Mouse (Mus musculus): ENCODE measurements around the gene Arf1. TPM values are rescaled to one million over a fixed set of nuclear protein-coding genes. Genes with fewer than 3 reads are reported as not detected.

Arf1 gene
- polyA plus RNA-seq, 1 experiment from 2014 or later: 686 TPM

DNA sequence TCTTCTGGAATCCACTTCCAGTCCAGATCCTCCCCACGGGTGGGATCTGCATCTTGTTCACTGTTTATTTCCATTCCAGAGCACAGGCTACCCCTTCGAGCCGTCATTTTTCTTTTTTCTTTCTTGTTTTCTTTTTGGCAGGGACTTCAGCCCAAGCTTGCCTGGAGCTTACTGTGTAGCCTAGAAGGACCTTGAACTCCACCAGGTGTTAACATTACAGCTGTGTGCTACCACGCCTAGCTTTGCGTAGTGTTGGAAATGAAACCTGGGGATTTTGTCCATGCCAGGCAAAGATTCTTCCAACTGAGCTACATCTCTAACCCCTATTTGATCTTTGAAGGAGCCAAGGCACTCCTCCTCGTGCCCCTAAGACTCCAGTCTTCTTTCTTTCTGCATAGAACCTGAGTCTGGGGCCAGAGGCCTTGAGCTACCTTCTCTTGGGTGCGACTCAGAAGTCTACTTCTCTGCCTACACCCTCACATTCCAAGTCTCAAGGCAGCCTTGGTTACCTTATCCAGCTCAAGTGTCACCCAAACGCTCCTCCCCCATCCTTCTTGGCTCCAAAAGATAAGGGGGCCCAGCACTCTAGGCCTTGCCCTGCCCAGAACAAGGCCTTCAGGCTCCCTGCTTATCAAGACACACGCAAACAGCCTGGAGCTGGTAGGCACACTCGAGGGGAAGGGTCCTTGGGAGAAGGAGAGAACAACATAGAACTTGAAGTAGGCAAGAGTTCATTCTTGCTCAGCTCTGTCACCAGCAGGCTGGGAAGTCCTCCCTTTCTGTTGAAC, 32.8 kb upstream of the Arf1 start:
- Histone ChIP-seq H3K4me2 (ENCODE audit: low read length) (no peak overlapping the region), H3K27ac (ENCODE audit: low read depth, low read length) (no peak overlapping the region), H3K9ac (ENCODE audit: low read depth, low read length) (no peak overlapping the region), H3K4me1 (ENCODE audit: control insufficient read depth, insufficient read depth, low read depth, low read length) (peaks cover 7% of the 10 kb centered on the region), H3K36me3 (ENCODE audit: control insufficient read depth, insufficient read depth, low read length) (no peaks in the 10 kb centered on the region), H3K4me3 (ENCODE audit: low read length) (no peak overlapping the region), H3K27me3 (replicated peaks; ENCODE audit: control insufficient read depth, insufficient read depth, low read length) (peaks cover 2% of the 10 kb centered on the region; the same call in 1 of the 2 replicates), H3K9me3 (ENCODE audit: control insufficient read depth, low read length) (no peaks in the 10 kb centered on the region)
- no peak for ATAC-seq
- WGBS: 85% methylated on average over 10 of the region's 10 CpGs

DNA sequence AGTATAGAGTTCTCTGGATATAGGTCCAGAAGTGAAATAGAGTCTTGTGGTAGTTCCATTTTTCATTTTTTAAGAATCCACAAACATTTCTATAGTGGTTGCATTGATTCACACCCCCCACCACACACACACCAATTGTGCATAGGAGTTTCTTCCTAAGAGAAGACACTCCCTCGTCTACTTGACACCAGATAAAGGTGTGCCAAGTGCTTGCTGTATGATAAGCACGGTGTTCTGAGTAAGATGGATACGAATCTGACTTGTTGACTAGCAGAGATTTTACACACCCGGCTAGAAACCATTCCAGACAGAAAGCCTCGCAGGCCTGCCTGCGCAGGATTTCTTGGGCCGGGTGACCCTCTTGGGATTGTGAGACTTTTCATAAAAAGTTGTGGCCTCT, 31.6 kb upstream of the Arf1 start:
- no peak overlapping the region for H3K4me2 ChIP-seq (ENCODE audit: low read length)
- H3K4me1 ChIP-seq (ENCODE audit: control insufficient read depth, insufficient read depth, low read depth, low read length): peaks cover 6% of the 10 kb centered on the region
- H3K9me3 ChIP-seq (ENCODE audit: control insufficient read depth, low read length): no peaks in the 10 kb centered on the region
- H3K9ac ChIP-seq (ENCODE audit: low read depth, low read length): no peak overlapping the region
- 86% methylated on average over 7 of the region's 7 CpGs for WGBS
- H3K36me3 ChIP-seq (ENCODE audit: control insufficient read depth, insufficient read depth, low read length): no peaks in the 10 kb centered on the region
- H3K27ac ChIP-seq (ENCODE audit: low read depth, low read length): no peak overlapping the region
- no peak overlapping the region for H3K4me3 ChIP-seq (ENCODE audit: low read length)
- ATAC-seq: no peak
- 0 out of 2 replicates have a peak, but pooled peaks cover 2% of the 10 kb centered on the region for H3K27me3 ChIP-seq (replicated peaks; ENCODE audit: control insufficient read depth, insufficient read depth, low read length)

DNA sequence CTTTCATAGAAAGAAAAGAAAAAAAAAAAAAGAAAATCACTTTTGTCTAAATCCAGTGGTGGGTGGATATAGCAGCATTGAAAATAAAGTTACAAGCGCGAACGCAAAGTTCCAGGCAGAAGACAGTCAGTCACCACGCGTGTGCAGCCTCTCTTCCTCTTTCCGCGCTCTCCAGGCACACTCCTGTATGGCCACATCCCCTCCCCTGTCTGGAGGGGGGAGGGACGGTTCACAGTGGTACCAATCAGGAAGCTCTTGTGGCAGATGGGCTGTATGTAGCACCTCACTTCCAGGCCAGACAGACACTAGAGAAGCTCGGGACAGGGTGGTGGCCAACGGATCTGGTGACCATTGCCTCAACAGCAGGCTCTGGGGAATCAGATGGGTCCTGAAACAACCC, 20.0 kb upstream of the Arf1 start:
- Histone ChIP-seq H3K4me3 (ENCODE audit: low read length) (no peak overlapping the region), H3K9ac (ENCODE audit: low read depth, low read length) (no peak overlapping the region), H3K4me2 (ENCODE audit: low read length) (no peak overlapping the region), H3K36me3 (ENCODE audit: control insufficient read depth, insufficient read depth, low read length) (no peaks in the 10 kb centered on the region), H3K27me3 (replicated peaks; ENCODE audit: control insufficient read depth, insufficient read depth, low read length) (no peaks in the 10 kb centered on the region), H3K27ac (ENCODE audit: low read depth, low read length) (no peak overlapping the region), H3K9me3 (ENCODE audit: control insufficient read depth, low read length) (no peaks in the 10 kb centered on the region), H3K4me1 (ENCODE audit: control insufficient read depth, insufficient read depth, low read depth, low read length) (no peaks in the 10 kb centered on the region)
- ATAC-seq: no peak
- WGBS: 74% methylated on average over 10 of the region's 10 CpGs

DNA sequence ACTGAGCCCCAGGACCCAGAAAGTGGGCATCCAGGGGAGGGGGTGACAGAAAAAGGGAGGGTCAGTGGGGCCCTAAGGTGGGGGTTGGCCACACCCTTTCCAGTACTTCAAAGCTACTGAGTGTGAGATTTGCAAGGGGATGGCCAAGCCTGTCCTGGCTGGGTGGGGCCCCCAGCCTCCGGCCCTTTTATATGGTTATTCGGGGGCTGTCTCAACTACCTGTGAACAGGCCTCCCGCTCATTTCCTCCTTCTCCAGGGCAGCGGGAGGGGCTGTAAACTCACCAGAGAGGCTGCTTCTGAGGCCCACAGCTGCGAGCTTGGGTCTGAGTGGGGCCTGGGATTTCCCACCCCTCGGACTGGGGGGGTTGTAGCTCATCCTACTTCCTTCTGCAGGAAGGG, 15.8 kb upstream of the Arf1 start:
- Histone ChIP-seq H3K4me1 (ENCODE audit: control insufficient read depth, insufficient read depth, low read depth, low read length) (peaks cover 4% of the 10 kb centered on the region), H3K27ac (ENCODE audit: low read depth, low read length) (no peak overlapping the region), H3K9ac (ENCODE audit: low read depth, low read length) (no peak overlapping the region), H3K4me3 (ENCODE audit: low read length) (no peak overlapping the region), H3K27me3 (replicated peaks; ENCODE audit: control insufficient read depth, insufficient read depth, low read length) (no peaks in the 10 kb centered on the region), H3K36me3 (ENCODE audit: control insufficient read depth, insufficient read depth, low read length) (no peaks in the 10 kb centered on the region), H3K4me2 (ENCODE audit: low read length) (no peak overlapping the region), H3K9me3 (ENCODE audit: control insufficient read depth, low read length) (no peaks in the 10 kb centered on the region)
- ATAC-seq: no peak
- WGBS: 39% methylated on average over 6 of the region's 6 CpGs

DNA sequence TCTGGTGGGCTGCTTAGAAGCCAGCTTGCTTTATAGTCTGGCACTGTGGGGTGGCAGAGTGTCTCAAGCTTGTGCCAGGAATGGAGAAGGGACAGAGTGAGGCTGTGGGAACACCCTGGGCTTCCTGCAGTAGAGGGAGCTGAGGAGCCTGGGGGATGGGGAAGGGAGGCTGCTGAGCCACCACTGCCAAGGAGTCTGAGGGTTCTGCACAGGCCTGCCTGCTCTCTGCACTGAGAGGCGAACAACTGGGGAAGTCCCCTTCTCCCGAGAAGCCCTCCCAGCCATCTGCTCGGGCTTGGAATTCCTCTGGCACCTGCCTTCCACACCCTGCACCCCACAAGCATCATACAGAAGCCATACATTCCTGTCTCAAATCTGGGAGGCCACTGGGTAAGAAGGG, 13.8 kb upstream of the Arf1 start:
- no peaks in the 10 kb centered on the region for H3K9me3 ChIP-seq (ENCODE audit: control insufficient read depth, low read length)
- no peaks in the 10 kb centered on the region for H3K36me3 ChIP-seq (ENCODE audit: control insufficient read depth, insufficient read depth, low read length)
- no peak overlapping the region for H3K4me3 ChIP-seq (ENCODE audit: low read length)
- no peaks in the 10 kb centered on the region for H3K27me3 ChIP-seq (replicated peaks; ENCODE audit: control insufficient read depth, insufficient read depth, low read length)
- ATAC-seq: no peak
- peaks cover 9% of the 10 kb centered on the region for H3K4me1 ChIP-seq (ENCODE audit: control insufficient read depth, insufficient read depth, low read depth, low read length)
- no peak overlapping the region for H3K9ac ChIP-seq (ENCODE audit: low read depth, low read length)
- H3K4me2 ChIP-seq (ENCODE audit: low read length): no peak overlapping the region
- H3K27ac ChIP-seq (ENCODE audit: low read depth, low read length): no peak overlapping the region
- WGBS: 28% methylated on average over 3 of the region's 3 CpGs

DNA sequence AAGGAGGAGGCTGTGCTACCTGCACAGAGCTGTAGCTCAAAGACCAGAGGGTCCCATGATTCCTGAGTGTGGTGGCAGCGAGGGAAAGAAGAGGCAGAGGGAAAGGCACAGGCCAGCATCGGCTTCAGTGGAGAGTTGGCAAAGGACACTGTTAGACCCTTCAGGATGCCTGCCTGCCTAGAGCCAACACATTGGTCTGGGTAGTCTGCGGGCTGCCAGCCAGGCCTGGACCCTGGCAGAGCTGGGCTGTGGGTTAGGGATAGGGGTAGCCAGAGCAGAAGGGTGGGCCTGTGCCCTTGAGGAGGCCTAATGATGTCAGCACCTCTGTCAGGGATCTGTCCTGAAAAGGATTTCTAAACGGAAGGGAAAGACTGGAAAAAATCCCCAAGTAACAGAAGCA, 11.7 kb upstream of the Arf1 start:
- H3K4me3 ChIP-seq (ENCODE audit: low read length): no peak overlapping the region
- H3K27me3 ChIP-seq (replicated peaks; ENCODE audit: control insufficient read depth, insufficient read depth, low read length): no peaks in the 10 kb centered on the region
- H3K36me3 ChIP-seq (ENCODE audit: control insufficient read depth, insufficient read depth, low read length): no peaks in the 10 kb centered on the region
- WGBS: 69% methylated on average over 4 of the region's 4 CpGs
- no peaks in the 10 kb centered on the region for H3K9me3 ChIP-seq (ENCODE audit: control insufficient read depth, low read length)
- ATAC-seq: 0 out of 2 replicates have a peak, but pooled peaks have one; percentile 35
- no peak overlapping the region for H3K27ac ChIP-seq (ENCODE audit: low read depth, low read length)
- peaks cover 9% of the 10 kb centered on the region for H3K4me1 ChIP-seq (ENCODE audit: control insufficient read depth, insufficient read depth, low read depth, low read length)
- H3K4me2 ChIP-seq (ENCODE audit: low read length): no peak overlapping the region
- no peak overlapping the region; the same call in 1 of the 2 replicates for H3K9ac ChIP-seq (ENCODE audit: low read depth, low read length)

DNA sequence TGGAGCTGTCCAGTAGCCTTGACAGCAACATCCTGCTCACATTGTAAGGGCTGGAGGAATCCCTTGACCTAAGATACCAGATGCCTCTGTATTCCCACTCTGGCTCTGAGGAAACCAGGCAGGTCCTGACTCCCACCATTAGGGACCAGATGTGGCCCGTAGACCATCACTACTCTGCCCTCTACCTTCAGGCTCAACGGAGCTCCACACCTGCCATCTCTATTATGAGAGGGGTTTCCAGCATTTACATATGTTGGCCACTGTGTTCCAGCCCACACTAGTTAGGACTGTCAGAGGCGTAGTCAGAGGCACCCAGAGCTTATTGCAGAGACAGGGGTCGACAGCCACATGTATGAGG, 11.3 kb upstream of the Arf1 start:
- Histone ChIP-seq H3K9ac (ENCODE audit: low read depth, low read length) (no peak overlapping the region; the same call in 1 of the 2 replicates), H3K4me2 (ENCODE audit: low read length) (no peak overlapping the region), H3K27ac (ENCODE audit: low read depth, low read length) (no peak overlapping the region), H3K27me3 (replicated peaks; ENCODE audit: control insufficient read depth, insufficient read depth, low read length) (no peaks in the 10 kb centered on the region), H3K4me3 (ENCODE audit: low read length) (no peak overlapping the region), H3K36me3 (ENCODE audit: control insufficient read depth, insufficient read depth, low read length) (no peaks in the 10 kb centered on the region), H3K4me1 (ENCODE audit: control insufficient read depth, insufficient read depth, low read depth, low read length) (peaks cover 9% of the 10 kb centered on the region), H3K9me3 (ENCODE audit: control insufficient read depth, low read length) (no peaks in the 10 kb centered on the region)
- 57% methylated on average over 4 of the region's 4 CpGs for WGBS
- peak; percentile 43; the same call in 1 of the 2 replicates for ATAC-seq

DNA sequence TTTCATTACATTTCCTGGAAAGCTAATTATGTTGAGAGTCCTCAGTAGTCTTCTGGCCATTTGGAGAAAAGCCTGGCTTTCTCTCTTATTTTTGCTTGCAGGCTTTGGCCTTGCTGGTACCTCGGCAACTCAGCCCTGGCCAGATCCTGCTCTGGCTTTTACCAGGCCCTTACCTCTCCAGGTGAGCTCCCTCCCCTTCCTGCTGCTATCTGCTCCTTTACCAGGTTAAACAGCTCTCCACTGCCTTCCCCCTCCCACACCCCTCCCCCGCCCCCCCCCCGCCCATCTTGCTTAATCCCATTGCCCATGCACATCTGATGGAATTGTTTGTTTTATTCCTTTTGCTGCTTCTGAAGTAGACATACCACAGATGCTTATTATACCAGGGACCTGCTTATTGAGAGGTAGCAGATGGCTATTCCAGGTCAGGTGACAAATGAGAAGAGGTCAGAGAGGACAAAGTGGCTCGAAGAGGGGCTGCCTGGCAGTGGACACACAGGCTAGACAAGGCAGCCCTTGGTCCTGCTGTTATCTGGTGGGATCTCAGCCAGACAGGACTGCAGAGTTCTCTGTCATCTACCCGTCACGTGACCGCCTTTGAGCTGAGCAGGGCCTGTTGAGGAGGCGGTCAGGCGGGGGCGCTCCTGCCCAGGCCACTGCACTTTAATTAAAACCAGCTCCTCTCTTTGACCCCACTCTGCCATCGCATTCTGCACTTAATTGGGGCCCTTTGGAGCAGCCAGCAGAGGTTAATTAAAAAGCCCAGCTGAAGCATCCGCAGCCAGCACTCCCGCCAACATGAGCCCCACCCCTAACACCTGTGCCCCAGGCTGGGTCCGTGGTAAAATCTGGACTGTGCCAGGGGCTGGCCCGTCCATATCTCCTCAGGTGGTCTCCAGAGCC, 10.7 kb upstream of the Arf1 start:
- Histone ChIP-seq H3K27ac (ENCODE audit: low read depth, low read length) (0 out of 2 replicates have a peak overlapping the region, but pooled peaks have one; percentile 56), H3K4me1 (ENCODE audit: control insufficient read depth, insufficient read depth, low read depth, low read length) (peaks cover 9% of the 10 kb centered on the region), H3K36me3 (ENCODE audit: control insufficient read depth, insufficient read depth, low read length) (no peaks in the 10 kb centered on the region), H3K4me2 (ENCODE audit: low read length) (no peak overlapping the region), H3K9ac (ENCODE audit: low read depth, low read length) (no peak overlapping the region; the same call in 1 of the 2 replicates), H3K4me3 (ENCODE audit: low read length) (no peak overlapping the region), H3K27me3 (replicated peaks; ENCODE audit: control insufficient read depth, insufficient read depth, low read length) (no peaks in the 10 kb centered on the region), H3K9me3 (ENCODE audit: control insufficient read depth, low read length) (no peaks in the 10 kb centered on the region)
- ATAC-seq: peak; percentile 82
- WGBS: 3% methylated on average over 14 of the region's 15 CpGs

DNA sequence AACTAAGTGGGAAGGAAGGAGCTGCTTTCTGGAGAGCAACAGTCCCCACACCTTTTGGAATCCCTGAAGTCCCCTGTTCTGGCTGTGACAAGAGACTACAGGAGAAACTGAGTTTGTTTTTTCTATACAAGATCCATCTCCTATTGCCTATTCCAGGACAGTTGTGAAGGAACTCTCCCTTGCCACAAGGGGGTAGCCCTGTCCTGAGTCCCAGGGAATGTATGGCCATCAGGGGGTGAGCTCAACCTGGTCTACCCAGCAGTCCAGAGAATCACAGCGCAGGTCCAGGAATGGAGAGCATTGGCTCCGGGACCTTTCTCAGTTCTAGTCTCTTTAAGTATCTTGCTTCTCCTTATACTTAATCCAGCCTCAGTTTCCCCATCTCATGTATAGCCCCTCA, 4.7 kb upstream of the Arf1 start:
- no peak for ATAC-seq
- no peaks in the 10 kb centered on the region for H3K9me3 ChIP-seq (ENCODE audit: control insufficient read depth, low read length)
- no peak overlapping the region for H3K27ac ChIP-seq (ENCODE audit: low read depth, low read length)
- 76% methylated on average over 2 of the region's 2 CpGs for WGBS
- H3K36me3 ChIP-seq (ENCODE audit: control insufficient read depth, insufficient read depth, low read length): no peaks in the 10 kb centered on the region
- no peak overlapping the region for H3K9ac ChIP-seq (ENCODE audit: low read depth, low read length)
- H3K4me3 ChIP-seq (ENCODE audit: low read length): no peak overlapping the region
- no peak overlapping the region for H3K4me2 ChIP-seq (ENCODE audit: low read length)
- H3K4me1 ChIP-seq (ENCODE audit: control insufficient read depth, insufficient read depth, low read depth, low read length): peaks cover 3% of the 10 kb centered on the region; the same call in 1 of the 2 replicates
- H3K27me3 ChIP-seq (replicated peaks; ENCODE audit: control insufficient read depth, insufficient read depth, low read length): no peaks in the 10 kb centered on the region

All from hindbrain, embryonic 16.5 days (tissue).